Mouse (Mus musculus): Measurements from ENCODE around the gene Scn2b.

- TF ChIP-seq CTCF (IDR thresholded peaks at IDR 0.05; ENCODE audit: insufficient read depth, low read depth, low read length), result no peak
- no peak for TF ChIP-seq POLR2A (IDR thresholded peaks at IDR 0.05; ENCODE audit: insufficient read depth, low read depth, low read length)
Measured at GRCm38 (mm10) chr9:45133484-45134310, 16.1 kb downstream of the Scn2b start.
